ENCODE assay signal across 10 mouse cellular contexts in the genomic region with DNA sequence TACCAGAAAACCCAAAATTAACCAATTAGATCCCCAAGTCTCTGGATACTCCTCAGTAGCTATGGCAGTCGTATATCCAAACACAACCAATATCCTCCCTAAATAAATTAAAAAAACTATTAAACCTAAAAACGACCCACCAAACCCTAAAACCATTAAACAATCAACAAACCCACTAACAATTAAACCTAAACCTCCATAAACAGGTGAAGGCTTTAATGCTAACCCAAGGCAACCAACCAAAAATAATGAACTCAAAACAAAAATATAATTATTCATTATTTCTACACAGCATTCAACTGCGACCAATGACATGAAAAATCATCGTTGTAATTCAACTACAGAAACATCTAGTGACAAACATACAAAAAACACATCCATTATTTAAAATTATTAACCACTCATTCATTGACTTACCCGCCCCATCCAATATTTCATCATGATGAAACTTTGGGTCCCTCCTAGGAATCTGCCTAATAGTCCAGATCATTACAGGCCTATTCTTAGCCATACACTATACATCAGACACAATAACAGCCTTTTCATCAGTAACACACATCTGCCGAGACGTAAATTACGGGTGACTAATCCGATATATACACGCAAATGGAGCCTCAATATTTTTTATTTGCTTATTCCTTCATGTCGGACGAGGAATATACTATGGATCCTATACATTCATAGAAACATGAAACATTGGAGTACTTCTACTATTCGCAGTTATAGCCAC.
A peak's percentile ranks its signal among the peaks of the same experiment; 100 is the strongest.
DNase-seq lines count a peak whose midpoint lies in the region; ATAC-seq and TF ChIP-seq lines count a peak whose summit lies in the region.
"Had no signal": no experiment of that assay in that cellular context is flagged by ENCODE, and none has a peak within 500 bp of the region (broad histone marks: within the 10 kb centered on the region; RNA-seq: fewer than 3 reads in every experiment).

No protein-coding gene starts in this region.

- no peak overlapping the region for H3K4me2 ChIP-seq in heart, embryonic 12.5 days
- no peak overlapping the region for H3K4me2 ChIP-seq in hindbrain, embryonic 12.5 days (replicated peaks)

- H3K9me3 ChIP-seq in heart, embryonic 12.5 days (replicated peaks) = no peaks in the 10 kb centered on the region
- no peaks in the 10 kb centered on the region for H3K9me3 ChIP-seq in MEL (replicated peaks; ENCODE audit: insufficient read depth, low read length)
- H3K9me3 ChIP-seq in hindbrain, embryonic 12.5 days (replicated peaks) = no peaks in the 10 kb centered on the region

- H3K4me3 ChIP-seq in heart, embryonic 12.5 days = no peak overlapping the region
- H3K4me3 ChIP-seq in heart, adult 2 months = no peak overlapping the region
- H3K4me3 ChIP-seq in MEL (ENCODE audit: control insufficient read depth in 1 of 2, insufficient read depth in 1 of 2, low read depth in 2 of 2, low read length in 2 of 2) = no peak overlapping the region
- no peak overlapping the region for H3K4me3 ChIP-seq in hindbrain, embryonic 12.5 days

- intact Hi-C loops in heart, adult 2 months (cut with DNase I) = no loop called here

- TF ChIP-seq EP300 in heart, adult 2 months (IDR thresholded peaks at IDR 0.05; ENCODE audit: insufficient read depth, low read depth, low read length) = no peak
- no peak for TF ChIP-seq EP300 in MEL (IDR thresholded peaks at IDR 0.05; ENCODE audit: low read depth in 1 of 2, low read length in 2 of 2)

- WGBS in heart, embryonic 12.5 days = 79% methylated on average over 13 of the region's 13 CpGs
- WGBS in heart, adult 2 months = 73% methylated on average over 13 of the region's 13 CpGs
- WGBS in hindbrain, embryonic 12.5 days = 83% methylated on average over 13 of the region's 13 CpGs

- no peak overlapping the region for H3K27ac ChIP-seq in heart, embryonic 12.5 days (ENCODE audit: poor library complexity, severe bottlenecking)
- H3K27ac ChIP-seq in heart, adult 2 months = no peak overlapping the region
- no peak overlapping the region for H3K27ac ChIP-seq in MEL (ENCODE audit: control insufficient read depth, low read depth, low read length)
- H3K27ac ChIP-seq in hindbrain, embryonic 12.5 days = no peak overlapping the region

- no peak for TF ChIP-seq RAD21 in MEL (IDR thresholded peaks at IDR 0.05; ENCODE audit: low read depth, low read length)

- ATAC-seq in heart, embryonic 12.5 days (ENCODE audit: insufficient number of reproducible peaks, low FRiP score) = peak; percentile 91
- peak; percentile 90 for ATAC-seq in hindbrain, embryonic 12.5 days (ENCODE audit: low FRiP score)
- ATAC-seq in megakaryocyte, adult 5-6 weeks (ENCODE audit: poor library complexity, severe bottlenecking) = peak; percentile 84

- no peak for TF ChIP-seq POLR2A in heart, adult 2 months (IDR thresholded peaks at IDR 0.05; ENCODE audit: insufficient read depth, low read depth, low read length)
- TF ChIP-seq POLR2A in MEL (IDR thresholded peaks at IDR 0.05; ENCODE audit: control insufficient read depth in 1 of 2, insufficient read depth in 1 of 2, low read depth in 1 of 2, low read length in 2 of 2, poor library complexity in 1 of 2) = no peak

- TF ChIP-seq CTCF in heart, adult 2 months (IDR thresholded peaks at IDR 0.05) = no peak
- TF ChIP-seq CTCF in MEL (IDR thresholded peaks at IDR 0.05 in 2 of 3, conservative IDR thresholded peaks at IDR 0.05 in 1 of 3; ENCODE audit: control insufficient read depth in 1 of 3, insufficient read depth in 1 of 3, low read depth in 2 of 3, low read length in 3 of 3, poor library complexity in 1 of 3, severe bottlenecking in 1 of 3) = no peak

- no peaks in the 10 kb centered on the region for H3K4me1 ChIP-seq in heart, embryonic 12.5 days (replicated peaks)
- H3K4me1 ChIP-seq in heart, adult 2 months (ENCODE audit: control insufficient read depth, insufficient read depth, low read length) = no peaks in the 10 kb centered on the region
- no peaks in the 10 kb centered on the region for H3K4me1 ChIP-seq in MEL (ENCODE audit: control insufficient read depth in 1 of 2, insufficient read depth in 2 of 2, low read length in 2 of 2)
- H3K4me1 ChIP-seq in hindbrain, embryonic 12.5 days = no peaks in the 10 kb centered on the region

- no peak for DNase-seq in heart, adult 2 months
- peak; percentile 4 for DNase-seq in MEL (ENCODE audit: low read depth, low spot score)
- DNase-seq in right cerebral cortex, postnatal 4 days = no peak
- no peak for DNase-seq in spleen, postnatal 10 days (ENCODE audit: low spot score in 2 of 2)
- DNase-seq in adrenal gland, postnatal 4 days (ENCODE audit: low spot score in 2 of 2) = no peak
- DNase-seq: cerebellum, postnatal 14 days had no signal

- no peaks in the 10 kb centered on the region for H3K27me3 ChIP-seq in heart, embryonic 12.5 days (replicated peaks)
- no peaks in the 10 kb centered on the region for H3K27me3 ChIP-seq in heart, adult 2 months (ENCODE audit: control insufficient read depth, insufficient read depth, low read length)
- no peaks in the 10 kb centered on the region for H3K27me3 ChIP-seq in MEL (ENCODE audit: control insufficient read depth in 1 of 2, insufficient read depth in 2 of 2, low read length in 2 of 2)
- H3K27me3 ChIP-seq in hindbrain, embryonic 12.5 days = no peaks in the 10 kb centered on the region
- H3K27me3 ChIP-seq: CH12.LX had no signal

- H3K36me3 ChIP-seq in heart, embryonic 12.5 days = no peaks in the 10 kb centered on the region
- no peaks in the 10 kb centered on the region for H3K36me3 ChIP-seq in heart, adult 2 months (ENCODE audit: control insufficient read depth, insufficient read depth, low read length)
- H3K36me3 ChIP-seq in MEL (ENCODE audit: control insufficient read depth in 1 of 2, insufficient read depth in 2 of 2, low read length in 2 of 2) = no peaks in the 10 kb centered on the region
- H3K36me3 ChIP-seq in hindbrain, embryonic 12.5 days = no peaks in the 10 kb centered on the region

- no peak overlapping the region for H3K9ac ChIP-seq in heart, embryonic 12.5 days
- H3K9ac ChIP-seq in heart, adult 2 months (ENCODE audit: low read depth, low read length) = no peak overlapping the region
- H3K9ac ChIP-seq in MEL (ENCODE audit: control insufficient read depth, low read depth, low read length, poor library complexity, severe bottlenecking) = no peak overlapping the region
- H3K9ac ChIP-seq in hindbrain, embryonic 12.5 days = no peak overlapping the region

- H3K79me2 ChIP-seq in heart, adult 2 months (replicated peaks; ENCODE audit: control insufficient read depth, insufficient read depth, low read length) = no peaks in the 10 kb centered on the region
- no peaks in the 10 kb centered on the region for H3K79me2 ChIP-seq in MEL (ENCODE audit: control insufficient read depth, insufficient read depth, low read length, poor library complexity)

TF ChIP-seq in MEL, 35 proteins besides CTCF, POLR2A, EP300 and RAD21:
- no peak for TF ChIP-seq ZKSCAN1 (IDR thresholded peaks at IDR 0.05; ENCODE audit: low read depth, low read length)
- no peak for TF ChIP-seq MAZ (IDR thresholded peaks at IDR 0.05; ENCODE audit: low read depth, low read length)
- no peak for TF ChIP-seq GABPA (IDR thresholded peaks at IDR 0.05; ENCODE audit: low read depth, low read length)
